Mouse (Mus musculus) lung, embryonic 15.5 days (tissue): Measurements from ENCODE around the gene Enpep. TPM values are rescaled to one million over a fixed set of nuclear protein-coding genes. Genes with fewer than 3 reads are reported as not detected.

ENCODE experiments used
- ATAC-seq: fragments of 200-750 bp; cut with Nextera tagmentation; 2 replicates; pipeline ENCODE4 v1.8.0; 2017; ENCODE audit warnings: moderate number of reproducible peaks, borderline replicate concordance; ENCODE audit not compliant: low FRiP score, low TSS enrichment; ENCODE audit errors: extremely low read depth
- H3K27ac ChIP-seq: fragments of 300-500 bp; sonication (generic); 2 replicates; pipeline ENCODE4 v1.5.1; 2015; ENCODE audit warnings: moderate library complexity, mild to moderate bottlenecking, inconsistent platforms
- H3K27me3 ChIP-seq: fragments of 300-500 bp; sonication (generic); 2 replicates; pipeline ENCODE4 v1.6.1; 2015; ENCODE audit warnings: inconsistent platforms
- H3K36me3 ChIP-seq: fragments of 300-500 bp; sonication (generic); 2 replicates; pipeline ENCODE4 v1.6.1; 2015; ENCODE audit warnings: inconsistent platforms
- H3K4me1 ChIP-seq: fragments of 300-500 bp; sonication (generic); 2 replicates; pipeline ENCODE4 v1.6.1; 2015; ENCODE audit warnings: inconsistent platforms
- H3K4me2 ChIP-seq: fragments of 300-500 bp; sonication (generic); 2 replicates; pipeline ENCODE4 v1.6.1; 2015; ENCODE audit warnings: inconsistent platforms, mild to moderate bottlenecking, moderate library complexity
- H3K4me3 ChIP-seq: fragments of 300-500 bp; sonication (generic); 2 replicates; pipeline ENCODE4 v1.5.1; 2015; ENCODE audit warnings: mild to moderate bottlenecking, inconsistent platforms
- H3K9ac ChIP-seq: fragments of 300-500 bp; sonication (generic); 2 replicates; pipeline ENCODE4 v1.6.1; 2015; ENCODE audit warnings: inconsistent platforms
- H3K9me3 ChIP-seq: fragments of 300-500 bp; sonication (generic); 2 replicates; pipeline ENCODE4 v1.6.1; 2016; ENCODE audit warnings: inconsistent platforms
- WGBS: fragments of 180-500 bp; shearing (Covaris S2); methylation state at CpG from one replicate; pipeline ENCODE4 v1.1.7; 2015; 5-methylcytosine and 5-hydroxymethylcytosine counted together
- polyA plus RNA-seq: library from polyadenylated mRNA; unstranded; fragments of >200 nt; fragmentation: Nextera tagmentation; extraction: Ambion mirVana; gene quantifications from 2 replicates; pipeline ENCODE4 v1.2.1, GENCODE M21; 2015

The Enpep gene
- polyA plus RNA-seq, 1 experiment from 2014 or later: 44.8 TPM

GRCm38 (mm10) chr3:129227331-129227730 lies 105.2 kb downstream of the Enpep start:
- Histone ChIP-seq H3K27ac (no peak overlapping the region), H3K9ac (no peak overlapping the region), H3K36me3 (no peaks in the 10 kb centered on the region), H3K4me2 (no peak overlapping the region), H3K4me3 (no peak overlapping the region), H3K9me3 (no peaks in the 10 kb centered on the region), H3K4me1 (peaks cover 8% of the 10 kb centered on the region), H3K27me3 (peaks cover 73% of the 10 kb centered on the region)
- WGBS: 13% methylated on average over 5 of the region's 5 CpGs
- no peak for ATAC-seq

DNA sequence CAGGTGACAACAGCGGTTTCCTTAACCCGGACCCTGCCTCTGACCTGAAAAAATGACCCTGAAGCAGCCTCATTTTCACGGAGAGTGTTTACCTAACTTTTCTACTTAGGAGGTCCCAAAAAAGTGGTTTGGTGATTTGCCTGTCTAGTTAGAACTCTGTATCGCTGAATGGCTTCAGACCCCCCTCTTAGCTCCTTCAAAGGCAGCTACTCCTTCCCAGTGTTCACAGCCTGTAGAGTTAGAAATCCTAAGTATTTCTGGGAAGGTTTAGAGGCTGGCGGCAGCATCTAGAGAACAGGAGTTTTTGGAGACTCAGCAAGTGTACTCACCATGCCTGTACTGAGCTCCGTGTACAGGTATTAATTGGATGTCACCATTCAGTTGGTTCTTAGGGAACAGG lies 105.8 kb downstream of the Enpep start:
- WGBS: 2% methylated on average over 6 of the region's 6 CpGs
- Histone ChIP-seq H3K4me2 (no peak overlapping the region), H3K4me1 (peaks cover 8% of the 10 kb centered on the region), H3K9ac (no peak overlapping the region), H3K9me3 (no peaks in the 10 kb centered on the region), H3K36me3 (no peaks in the 10 kb centered on the region), H3K27me3 (peaks cover 79% of the 10 kb centered on the region), H3K4me3 (no peak overlapping the region), H3K27ac (no peak overlapping the region)
- ATAC-seq: no peak

- H3K27me3 ChIP-seq: peaks cover 89% of the 10 kb centered on the region
- H3K9ac ChIP-seq: no peak overlapping the region
- H3K9me3 ChIP-seq: no peaks in the 10 kb centered on the region
- peaks cover 8% of the 10 kb centered on the region for H3K4me1 ChIP-seq
- H3K4me3 ChIP-seq: no peak overlapping the region
- ATAC-seq: 0 out of 2 replicates have a peak, but pooled peaks have one; percentile 37
- WGBS: 7% methylated on average over 13 of the region's 13 CpGs
- H3K4me2 ChIP-seq: no peak overlapping the region
- H3K27ac ChIP-seq: no peak overlapping the region
- H3K36me3 ChIP-seq: no peaks in the 10 kb centered on the region
These were observed 106.8 kb downstream of the Enpep start for GRCm38 (mm10) chr3:129225577-129226289.

GRCm38 (mm10) chr3:129224806-129225576 lies 107.5 kb downstream of the Enpep start:
- Histone ChIP-seq H3K4me1 (peaks cover 8% of the 10 kb centered on the region), H3K4me2 (peak overlapping the region; percentile 21; the same call in 1 of the 2 replicates), H3K27ac (no peak overlapping the region), H3K9me3 (no peaks in the 10 kb centered on the region), H3K9ac (no peak overlapping the region), H3K36me3 (no peaks in the 10 kb centered on the region), H3K27me3 (peaks cover 94% of the 10 kb centered on the region), H3K4me3 (0 out of 2 replicates have a peak overlapping the region, but pooled peaks have one; percentile 0)
- WGBS: 2% methylated on average over 40 of the region's 40 CpGs
- peak; percentile 23; the same call in 1 of the 2 replicates for ATAC-seq

DNA sequence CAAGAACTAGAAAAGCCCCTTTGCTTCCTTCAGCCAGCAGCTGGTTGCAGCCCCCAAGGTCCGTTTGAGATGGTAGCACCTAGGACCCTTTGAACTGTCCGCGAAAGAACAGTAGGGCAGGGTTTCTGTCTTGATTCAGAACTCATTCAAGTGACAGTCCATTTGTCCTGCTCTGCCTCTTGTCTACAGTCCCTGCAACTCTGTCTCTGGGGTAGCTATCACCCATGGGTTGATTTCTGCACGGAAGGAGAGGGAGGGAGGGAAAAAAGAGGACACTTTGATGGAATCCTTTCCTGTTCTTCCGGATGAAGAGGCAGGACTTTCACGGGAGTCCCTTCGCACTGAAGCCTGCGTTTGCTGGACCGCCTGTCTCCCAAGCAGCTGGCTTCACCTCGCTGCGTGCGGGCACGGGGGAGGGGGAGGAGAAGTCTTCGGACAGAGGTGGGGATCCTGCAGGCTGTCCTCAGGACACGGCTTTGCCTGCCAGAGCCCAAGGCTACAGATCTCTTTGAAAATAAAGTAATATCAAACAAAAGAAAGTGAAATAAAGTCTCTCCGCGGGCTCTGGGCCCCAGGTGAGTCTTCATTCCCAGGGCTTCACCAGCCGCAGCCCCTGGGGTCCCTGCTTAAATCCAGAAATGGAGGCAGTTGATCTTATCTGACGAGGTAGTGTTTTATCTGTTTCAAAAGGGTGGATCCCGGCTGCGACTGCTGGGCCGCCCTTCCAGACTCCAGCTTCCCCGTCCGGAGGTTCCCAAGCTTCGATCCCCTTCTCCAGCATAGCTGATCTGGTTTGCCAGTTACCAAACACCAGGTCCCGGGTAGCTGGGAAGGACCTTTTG lies 108.3 kb downstream of the Enpep start:
- Histone ChIP-seq H3K27me3 (peaks cover 97% of the 10 kb centered on the region), H3K4me2 (peak overlapping the region; percentile 21)
- 1% methylated on average over 26 of the region's 26 CpGs for WGBS

GRCm38 (mm10) chr3:129223401-129223800 lies 109.1 kb downstream of the Enpep start:
- Histone ChIP-seq H3K9ac (no peak overlapping the region), H3K4me2 (no peak overlapping the region), H3K27me3 (peaks cover 97% of the 10 kb centered on the region), H3K4me3 (no peak overlapping the region), H3K36me3 (no peaks in the 10 kb centered on the region), H3K9me3 (no peaks in the 10 kb centered on the region), H3K27ac (no peak overlapping the region), H3K4me1 (peaks cover 12% of the 10 kb centered on the region)
- 7% methylated on average over 6 of the region's 6 CpGs for WGBS
- no peak for ATAC-seq

More for the DNA sequence above, 108.3 kb downstream of the Enpep start:
- no peak overlapping the region for H3K9ac ChIP-seq
- peak overlapping the region; percentile 0; the same call in 1 of the 2 replicates for H3K4me3 ChIP-seq
- no peaks in the 10 kb centered on the region for H3K36me3 ChIP-seq
- no peak overlapping the region for H3K27ac ChIP-seq
- H3K4me1 ChIP-seq: peaks cover 8% of the 10 kb centered on the region
- H3K9me3 ChIP-seq: no peaks in the 10 kb centered on the region
- no peak for ATAC-seq

GRCm38 (mm10) chr3:129222448-129223290 lies 109.9 kb downstream of the Enpep start:
- no peaks in the 10 kb centered on the region for H3K36me3 ChIP-seq
- peaks cover 97% of the 10 kb centered on the region for H3K27me3 ChIP-seq
- H3K9me3 ChIP-seq: no peaks in the 10 kb centered on the region
- H3K9ac ChIP-seq: no peak overlapping the region
- H3K4me2 ChIP-seq: no peak overlapping the region
- WGBS: 7% methylated on average over 21 of the region's 21 CpGs
- peaks cover 12% of the 10 kb centered on the region for H3K4me1 ChIP-seq
- no peak for ATAC-seq
- no peak overlapping the region for H3K4me3 ChIP-seq
- no peak overlapping the region for H3K27ac ChIP-seq

- Histone ChIP-seq H3K4me3 (no peak overlapping the region), H3K27ac (no peak overlapping the region), H3K4me2 (no peak overlapping the region), H3K9me3 (no peaks in the 10 kb centered on the region), H3K36me3 (no peaks in the 10 kb centered on the region), H3K4me1 (peaks cover 12% of the 10 kb centered on the region), H3K27me3 (peaks cover 97% of the 10 kb centered on the region), H3K9ac (no peak overlapping the region)
- ATAC-seq: no peak
- WGBS: 13% methylated on average over 27 of the region's 27 CpGs
These were observed 110.9 kb downstream of the Enpep start for GRCm38 (mm10) chr3:129221380-129222260.

GRCm38 (mm10) chr3:129220681-129221379 lies 111.7 kb downstream of the Enpep start:
- H3K9me3 ChIP-seq: no peaks in the 10 kb centered on the region
- WGBS: 18% methylated on average over 24 of the region's 24 CpGs
- no peak overlapping the region for H3K27ac ChIP-seq
- H3K9ac ChIP-seq: no peak overlapping the region
- peaks cover 97% of the 10 kb centered on the region for H3K27me3 ChIP-seq
- H3K4me2 ChIP-seq: no peak overlapping the region
- no peak overlapping the region for H3K4me3 ChIP-seq
- peaks cover 17% of the 10 kb centered on the region for H3K4me1 ChIP-seq
- no peak for ATAC-seq
- H3K36me3 ChIP-seq: no peaks in the 10 kb centered on the region
